Mouse (Mus musculus): ENCODE measurements around the gene Igfn1. TPM values are rescaled to one million over a fixed set of nuclear protein-coding genes. Genes with fewer than 3 reads are reported as not detected.

Igfn1 gene
- polyA plus RNA-seq, 1 experiment = 0.78 TPM

DNA sequence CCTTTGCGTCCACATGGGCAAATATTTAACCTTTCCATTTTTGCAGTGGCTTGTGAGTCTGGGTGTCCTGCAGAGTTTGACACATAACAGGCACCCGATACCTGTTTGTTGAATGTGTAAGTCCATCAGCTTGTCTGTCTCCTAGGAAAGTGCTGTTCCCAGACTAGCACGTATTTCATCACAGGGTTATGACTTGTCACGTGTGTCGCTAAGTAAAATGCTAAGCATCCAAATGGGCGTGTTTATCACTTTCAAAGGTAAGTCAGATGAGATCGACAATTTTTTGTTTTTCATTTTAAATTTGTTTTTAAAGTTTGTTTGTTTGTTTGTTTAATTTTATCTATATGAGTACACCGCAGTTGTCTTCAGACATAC lies 2.0 kb upstream of the Igfn1 start:
- TF ChIP-seq POLR2A (IDR thresholded peaks at IDR 0.05; ENCODE audit: low read depth, low read length) (no peak), CTCF (conservative IDR thresholded peaks at IDR 0.05; ENCODE audit: insufficient read depth, insufficient read length, low read depth, low read length) (0 out of 2 replicates have a peak, but pooled peaks have one; percentile 13)
- 13% methylated on average over 8 of the region's 8 CpGs for WGBS
- peaks cover 2% of the 10 kb centered on the region; the same call in 1 of the 2 replicates for H3K4me1 ChIP-seq (ENCODE audit: control insufficient read depth, insufficient read depth, low read length)
- no peak overlapping the region for H3K27ac ChIP-seq (ENCODE audit: insufficient read depth, low read depth, low read length)
- no peak for DNase-seq
- no peaks in the 10 kb centered on the region for H3K27me3 ChIP-seq (replicated peaks; ENCODE audit: control insufficient read depth, insufficient read depth, low read length)
- H3K36me3 ChIP-seq (ENCODE audit: control insufficient read depth, insufficient read depth, low read length) = no peaks in the 10 kb centered on the region
- peak overlapping the region; percentile 65; the same call in 1 of the 2 replicates for H3K4me3 ChIP-seq (ENCODE audit: insufficient read depth, low read depth, low read length)

GRCm38 (mm10) chr1:136007211-136008158 lies 1.3 kb upstream of the Igfn1 start, which contains the start of gene Tmem9:
TSS of gene Tmem9 (plus strand) at chr1:136008150.
- H3K27ac ChIP-seq (ENCODE audit: insufficient read depth, low read depth, low read length) = peak within 1 kb of the TSS; percentile 15; the same call in 1 of the 2 replicates
- no peak for TF ChIP-seq POLR2A (IDR thresholded peaks at IDR 0.05; ENCODE audit: low read depth, low read length)
- no peak for TF ChIP-seq CTCF (conservative IDR thresholded peaks at IDR 0.05; ENCODE audit: insufficient read depth, insufficient read length, low read depth, low read length)
- no peaks in the 10 kb centered on the region for H3K27me3 ChIP-seq (replicated peaks; ENCODE audit: control insufficient read depth, insufficient read depth, low read length)
- H3K4me1 ChIP-seq (ENCODE audit: control insufficient read depth, insufficient read depth, low read length) = peaks cover 2% of the 10 kb centered on the region; the same call in 1 of the 2 replicates
- WGBS = 7% methylated on average over 37 of the region's 37 CpGs
- no peaks in the 10 kb centered on the region for H3K36me3 ChIP-seq (ENCODE audit: control insufficient read depth, insufficient read depth, low read length)
- DNase-seq = peak; percentile 97
- H3K4me3 ChIP-seq (ENCODE audit: insufficient read depth, low read depth, low read length) = peak within 1 kb of the TSS; percentile 65

DNA sequence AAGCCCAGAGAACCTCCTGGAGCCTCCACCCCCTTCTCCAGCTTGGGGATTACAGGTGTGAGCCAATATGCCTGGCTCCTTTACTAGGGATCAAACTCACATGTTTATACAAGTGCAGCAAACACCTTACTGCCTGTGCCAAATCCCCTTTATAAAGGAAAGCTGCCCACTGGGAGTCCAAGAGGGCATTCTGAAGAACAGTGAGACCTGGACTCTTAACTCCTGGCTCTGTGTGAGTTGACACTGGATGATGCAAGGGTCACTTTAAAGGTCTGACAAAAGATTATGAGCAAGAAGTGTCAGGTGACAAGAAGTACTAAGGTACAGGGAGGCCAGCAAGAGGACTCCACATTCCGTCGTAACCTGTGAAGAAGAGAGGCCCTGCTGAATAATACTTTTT lies 4.7 kb downstream of the Igfn1 start:
- Histone ChIP-seq H3K4me1 (ENCODE audit: control insufficient read depth, insufficient read depth, low read length) (peaks cover 4% of the 10 kb centered on the region; the same call in 1 of the 2 replicates), H3K27ac (ENCODE audit: insufficient read depth, low read depth, low read length) (peak overlapping the region; percentile 56; the same call in 1 of the 2 replicates), H3K36me3 (ENCODE audit: control insufficient read depth, insufficient read depth, low read length) (no peaks in the 10 kb centered on the region), H3K27me3 (replicated peaks; ENCODE audit: control insufficient read depth, insufficient read depth, low read length) (no peaks in the 10 kb centered on the region), H3K4me3 (ENCODE audit: insufficient read depth, low read depth, low read length) (no peak overlapping the region)
- WGBS = 64% methylated on average over 2 of the region's 2 CpGs
- DNase-seq = peak; percentile 81
- TF ChIP-seq POLR2A (IDR thresholded peaks at IDR 0.05; ENCODE audit: low read depth, low read length) (no peak), CTCF (conservative IDR thresholded peaks at IDR 0.05; ENCODE audit: insufficient read depth, insufficient read length, low read depth, low read length) (no peak)

GRCm38 (mm10) chr1:135999720-136000287 lies 6.3 kb downstream of the Igfn1 start:
- no peak for DNase-seq
- H3K27ac ChIP-seq (ENCODE audit: insufficient read depth, low read depth, low read length) = no peak overlapping the region
- H3K4me1 ChIP-seq (ENCODE audit: control insufficient read depth, insufficient read depth, low read length) = peaks cover 4% of the 10 kb centered on the region; the same call in 1 of the 2 replicates
- no peaks in the 10 kb centered on the region for H3K36me3 ChIP-seq (ENCODE audit: control insufficient read depth, insufficient read depth, low read length)
- no peak for TF ChIP-seq CTCF (conservative IDR thresholded peaks at IDR 0.05; ENCODE audit: insufficient read depth, insufficient read length, low read depth, low read length)
- TF ChIP-seq POLR2A (IDR thresholded peaks at IDR 0.05; ENCODE audit: low read depth, low read length) = no peak
- no peak overlapping the region for H3K4me3 ChIP-seq (ENCODE audit: insufficient read depth, low read depth, low read length)
- H3K27me3 ChIP-seq (replicated peaks; ENCODE audit: control insufficient read depth, insufficient read depth, low read length) = no peaks in the 10 kb centered on the region
- 66% methylated on average over 8 of the region's 8 CpGs for WGBS

GRCm38 (mm10) chr1:135997537-135997936 lies 8.6 kb downstream of the Igfn1 start:
- H3K27ac ChIP-seq (ENCODE audit: insufficient read depth, low read depth, low read length) = no peak overlapping the region
- WGBS = 55% methylated on average over 7 of the region's 7 CpGs
- DNase-seq = no peak
- H3K4me3 ChIP-seq (ENCODE audit: insufficient read depth, low read depth, low read length) = no peak overlapping the region
- peaks cover 4% of the 10 kb centered on the region; the same call in 1 of the 2 replicates for H3K4me1 ChIP-seq (ENCODE audit: control insufficient read depth, insufficient read depth, low read length)
- no peak for TF ChIP-seq CTCF (conservative IDR thresholded peaks at IDR 0.05; ENCODE audit: insufficient read depth, insufficient read length, low read depth, low read length)
- TF ChIP-seq POLR2A (IDR thresholded peaks at IDR 0.05; ENCODE audit: low read depth, low read length) = no peak
- no peaks in the 10 kb centered on the region for H3K27me3 ChIP-seq (replicated peaks; ENCODE audit: control insufficient read depth, insufficient read depth, low read length)
- no peaks in the 10 kb centered on the region for H3K36me3 ChIP-seq (ENCODE audit: control insufficient read depth, insufficient read depth, low read length)

- Histone ChIP-seq H3K27me3 (replicated peaks; ENCODE audit: control insufficient read depth, insufficient read depth, low read length) (no peaks in the 10 kb centered on the region), H3K36me3 (ENCODE audit: control insufficient read depth, insufficient read depth, low read length) (no peaks in the 10 kb centered on the region), H3K4me1 (ENCODE audit: control insufficient read depth, insufficient read depth, low read length) (no peaks in the 10 kb centered on the region), H3K27ac (ENCODE audit: insufficient read depth, low read depth, low read length) (no peak overlapping the region), H3K4me3 (ENCODE audit: insufficient read depth, low read depth, low read length) (no peak overlapping the region)
- peak; percentile 66 for DNase-seq
- WGBS = 61% methylated on average over 4 of the region's 4 CpGs
- TF ChIP-seq POLR2A (IDR thresholded peaks at IDR 0.05; ENCODE audit: low read depth, low read length) (no peak), CTCF (conservative IDR thresholded peaks at IDR 0.05; ENCODE audit: insufficient read depth, insufficient read length, low read depth, low read length) (no peak)
Observed at GRCm38 (mm10) chr1:135993470-135993869, 12.7 kb downstream of the Igfn1 start.

- Histone ChIP-seq H3K27ac (ENCODE audit: insufficient read depth, low read depth, low read length) (no peak overlapping the region), H3K4me3 (ENCODE audit: insufficient read depth, low read depth, low read length) (no peak overlapping the region), H3K27me3 (replicated peaks; ENCODE audit: control insufficient read depth, insufficient read depth, low read length) (no peaks in the 10 kb centered on the region), H3K36me3 (ENCODE audit: control insufficient read depth, insufficient read depth, low read length) (no peaks in the 10 kb centered on the region), H3K4me1 (ENCODE audit: control insufficient read depth, insufficient read depth, low read length) (no peaks in the 10 kb centered on the region)
- no peak for DNase-seq
- TF ChIP-seq POLR2A (IDR thresholded peaks at IDR 0.05; ENCODE audit: low read depth, low read length) (no peak), CTCF (conservative IDR thresholded peaks at IDR 0.05; ENCODE audit: insufficient read depth, insufficient read length, low read depth, low read length) (no peak)
Observed at GRCm38 (mm10) chr1:135989876-135990275, 16.3 kb downstream of the Igfn1 start.

All from kidney, adult 2 months (tissue).